ENCODE assay signal across 8 mouse cellular contexts in the genomic region with DNA sequence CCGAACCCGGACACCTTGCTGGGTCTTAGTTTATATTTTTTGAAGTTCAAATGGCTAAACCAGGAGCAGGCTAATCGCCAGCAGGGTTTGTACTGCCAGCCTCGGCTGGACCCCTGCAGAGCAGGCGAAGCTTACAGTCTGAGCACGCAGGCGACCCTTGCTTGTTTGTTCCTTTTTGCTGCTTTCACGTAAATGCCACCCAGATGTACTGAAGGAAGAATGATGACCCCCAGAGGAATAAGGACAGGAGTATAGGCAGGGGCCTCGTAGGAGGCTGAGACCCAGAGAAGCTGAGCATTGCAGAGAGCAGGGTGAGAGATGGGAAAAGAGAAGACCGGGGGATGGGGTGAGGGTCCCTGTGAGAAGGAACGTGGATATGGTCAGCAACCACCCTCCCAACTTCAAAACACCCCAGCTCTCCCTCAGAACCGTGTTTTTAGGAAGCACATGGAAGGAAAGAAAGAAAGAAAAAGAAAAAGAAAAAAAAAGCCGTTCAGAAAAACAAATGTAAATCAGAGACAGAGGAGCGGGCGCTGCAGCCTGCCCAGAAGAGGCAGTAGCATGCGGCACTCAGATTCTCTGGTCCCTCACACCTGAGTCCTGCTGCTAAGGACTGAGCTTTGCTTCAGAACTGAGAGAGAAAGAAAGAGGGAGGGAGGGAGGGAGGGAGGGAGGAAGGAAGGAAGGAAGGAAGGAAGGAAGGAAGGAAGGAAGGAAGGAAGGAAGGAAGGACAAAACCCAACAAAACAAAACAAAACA. TPM values are rescaled to one million over a fixed set of nuclear protein-coding genes. Genes with fewer than 3 reads are reported as not detected.
DNase-seq lines count a peak whose midpoint lies in the region; ATAC-seq and TF ChIP-seq lines count a peak whose summit lies in the region.

No protein-coding gene starts in this region.

- DNase-seq in kidney, postnatal 10 days: peak; percentile 22
- DNase-seq in kidney, postnatal 25 days: no peak
- DNase-seq in embryonic facial prominence, embryonic 10.5 days (ENCODE audit: low spot score): no peak
- DNase-seq in midbrain, postnatal 0 days (ENCODE audit: low spot score): peak; percentile 54
- DNase-seq in layer of hippocampus, adult 9-11 months: no peak
- no peak for DNase-seq in left cerebral cortex, postnatal 25 days (ENCODE audit: low spot score in 2 of 2)
- no peak for DNase-seq in adrenal gland, postnatal 25 days

- no peaks in the 10 kb centered on the region for H3K9me3 ChIP-seq in embryonic facial prominence, embryonic 10.5 days
- H3K9me3 ChIP-seq in hindbrain, embryonic 15.5 days: no peaks in the 10 kb centered on the region
- no peaks in the 10 kb centered on the region for H3K9me3 ChIP-seq in midbrain, postnatal 0 days (ENCODE audit: low read length)

- intact Hi-C loops in left cerebral cortex, postnatal 25 days (cut with DNase I): loop anchor here (1.0 to 5.0 kb wide), 6 partner anchors 112 to 362 kb away; no protein-coding TSS in a partner anchor

- H3K4me3 ChIP-seq in embryonic facial prominence, embryonic 10.5 days: peak overlapping the region; percentile 57
- H3K4me3 ChIP-seq in hindbrain, embryonic 15.5 days: peak overlapping the region; percentile 43
- peak overlapping the region; percentile 43 for H3K4me3 ChIP-seq in midbrain, postnatal 0 days (ENCODE audit: low read depth, low read length)

- peak overlapping the region; percentile 93 for H3K4me2 ChIP-seq in hindbrain, embryonic 15.5 days
- peak overlapping the region; percentile 98 for H3K4me2 ChIP-seq in midbrain, postnatal 0 days (ENCODE audit: low read depth, low read length, poor library complexity, severe bottlenecking)

- H3K27me3 ChIP-seq in embryonic facial prominence, embryonic 10.5 days (replicated peaks; ENCODE audit: low read depth, poor library complexity, severe bottlenecking): peaks cover 37% of the 10 kb centered on the region
- 0 out of 2 replicates have a peak, but pooled peaks cover 6% of the 10 kb centered on the region for H3K27me3 ChIP-seq in hindbrain, embryonic 15.5 days
- H3K27me3 ChIP-seq in midbrain, postnatal 0 days (ENCODE audit: insufficient read depth, low read length): no peaks in the 10 kb centered on the region; the same call in 1 of the 2 replicates

- peak overlapping the region; percentile 85 for H3K27ac ChIP-seq in embryonic facial prominence, embryonic 10.5 days (replicated peaks)
- peak overlapping the region; percentile 42 for H3K27ac ChIP-seq in hindbrain, embryonic 15.5 days (replicated peaks)
- peak overlapping the region; percentile 43 for H3K27ac ChIP-seq in midbrain, postnatal 0 days (ENCODE audit: low read depth, low read length)

- WGBS in embryonic facial prominence, embryonic 10.5 days: 5% methylated on average over 16 of the region's 16 CpGs
- 1% methylated on average over 16 of the region's 16 CpGs for WGBS in hindbrain, embryonic 15.5 days
- WGBS in midbrain, postnatal 0 days: under 1% methylated on average over 16 of the region's 16 CpGs

- TF ChIP-seq CTCF in midbrain, postnatal 0 days (IDR thresholded peaks at IDR 0.05): no peak

- H3K4me1 ChIP-seq in embryonic facial prominence, embryonic 10.5 days: peaks cover 35% of the 10 kb centered on the region
- H3K4me1 ChIP-seq in hindbrain, embryonic 15.5 days (replicated peaks): peaks cover 11% of the 10 kb centered on the region
- H3K4me1 ChIP-seq in midbrain, postnatal 0 days (ENCODE audit: insufficient read depth, low read length): 0 out of 2 replicates have a peak, but pooled peaks cover 5% of the 10 kb centered on the region

- no peaks in the 10 kb centered on the region for H3K36me3 ChIP-seq in embryonic facial prominence, embryonic 10.5 days (replicated peaks)
- H3K36me3 ChIP-seq in hindbrain, embryonic 15.5 days: no peaks in the 10 kb centered on the region
- no peaks in the 10 kb centered on the region for H3K36me3 ChIP-seq in midbrain, postnatal 0 days (ENCODE audit: insufficient read depth, low read length)

- ATAC-seq in hindbrain, embryonic 15.5 days (ENCODE audit: low FRiP score, low read depth): peak; percentile 79
- ATAC-seq in midbrain, postnatal 0 days (ENCODE audit: low FRiP score): peak; percentile 48

- H3K9ac ChIP-seq in hindbrain, embryonic 15.5 days: peak overlapping the region; percentile 40
- H3K9ac ChIP-seq in midbrain, postnatal 0 days (replicated peaks; ENCODE audit: low read length, poor library complexity, severe bottlenecking): peak overlapping the region; percentile 71

RNA-seq across cellular contexts. Expression of gene Zfp831, which starts 31.1 kb away (rescaled TPM):
- not detected in 2 replicates for polyA plus RNA-seq in embryonic facial prominence, embryonic 10.5 days (2016; fragmentation: Nextera tagmentation; extraction: Ambion mirVana)
- 0.01 TPM in 1 of 2 replicates, not detected in the other for polyA plus RNA-seq in hindbrain, embryonic 15.5 days (2015; fragmentation: Nextera tagmentation; extraction: Ambion mirVana)
- 0.09 TPM in 1 of 2 replicates, not detected in the other for total RNA-seq in midbrain, postnatal 0 days (2014; rRNA removed)
- not detected in 2 replicates for polyA plus RNA-seq in midbrain, postnatal 0 days (2015; fragmentation: Nextera tagmentation; extraction: Ambion mirVana)
- 10 to 100 TPM; 16.8 to 18.3 TPM for total RNA-seq in left cerebral cortex, postnatal 25 days (2021)
- 0.06 and 0.14 TPM in 2 replicates for total RNA-seq in adrenal gland, postnatal 25 days (2021)

Comparison
In these comparisons a context has a peak if more than half of its experiments do, and no peak if none do; other contexts are left out.
1. DNase-seq: peak in kidney, postnatal 10 days (single experiment) and midbrain, postnatal 0 days (single experiment); none in kidney, postnatal 25 days (0 of 2), embryonic facial prominence, embryonic 10.5 days (single experiment), layer of hippocampus, adult 9-11 months (single experiment), left cerebral cortex, postnatal 25 days (0 of 2) and adrenal gland, postnatal 25 days (single experiment).
2. RNA of gene Zfp831, which starts 31.1 kb away (total RNA-seq): 16.8 to 18.3 TPM in left cerebral cortex, postnatal 25 days; 0.06 to 0.14 TPM in adrenal gland, postnatal 25 days and 0.09 TPM in midbrain, postnatal 0 days; every median in the first group is over 10 times any median in the second.
3. Peak in every context shown above with its lines, with median percentiles within 50 percentile points of each other: H3K27ac ChIP-seq and H3K4me3 ChIP-seq.